Mouse (Mus musculus) embryonic fibroblast, embryonic 13.5 days (primary cell): ENCODE results near the gene Fam57b.

Experiments
- CTCF ChIP-seq: IDR thresholded peaks from 2 replicates; pipeline ENCODE4 v1.5.1; 2011; ENCODE audit warnings: mild to moderate bottlenecking, control low read depth, low read length, moderate library complexity, borderline replicate concordance; ENCODE audit not compliant: insufficient read depth
- POLR2A ChIP-seq: IDR thresholded peaks from 2 replicates; pipeline ENCODE4 v1.6.1; 2011; ENCODE audit warnings: low read depth, mild to moderate bottlenecking, control low read depth, low read length, moderate library complexity

DNA sequence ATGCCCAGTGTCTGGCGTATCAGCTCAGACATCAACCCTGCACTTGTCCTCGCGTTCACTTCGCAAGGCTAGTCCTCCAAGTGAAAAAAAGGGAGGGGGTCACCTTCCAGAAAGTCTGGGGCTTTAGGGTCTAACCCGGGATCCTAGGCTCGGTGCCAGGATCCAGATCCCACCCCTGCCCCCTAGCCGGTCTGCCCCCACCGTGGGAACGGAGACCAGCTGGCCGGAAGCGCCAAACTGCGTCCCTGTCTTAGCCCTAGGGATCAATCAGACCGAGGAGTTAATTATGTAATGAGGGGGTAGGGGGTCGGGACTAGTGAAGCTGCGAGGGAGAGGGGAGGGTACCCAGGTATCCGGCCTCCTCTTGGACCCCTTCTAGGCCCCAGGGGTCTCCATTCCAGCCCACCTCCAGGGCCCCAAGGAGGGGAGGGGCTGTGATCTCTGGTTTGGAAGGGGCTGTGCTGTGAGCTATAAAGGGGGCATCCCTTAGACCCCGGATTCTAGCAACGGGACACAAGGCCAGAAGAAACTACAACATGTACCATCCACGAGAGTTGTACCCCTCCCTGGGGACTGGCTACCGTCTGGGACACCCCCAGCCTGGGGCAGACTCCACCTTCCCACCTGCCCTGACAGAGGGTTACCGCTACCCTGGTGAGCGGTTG, 16.4 kb upstream of the Fam57b start, which contains the start of gene Tbx6:
- TF ChIP-seq POLR2A = no peak
- TF ChIP-seq CTCF = no peak
